Mouse (Mus musculus) adrenal gland, postnatal 14 days (tissue): Measurements from ENCODE around the gene Slc35a1. TPM values are rescaled to one million over a fixed set of nuclear protein-coding genes. Genes with fewer than 3 reads are reported as not detected.
A peak's percentile ranks its signal among the peaks of the same experiment; 100 is the strongest.
"Not testable (repeated sequence)": the region's sequence is repeated elsewhere in the genome, so short reads cannot be mapped to it uniquely, and the experiment has no call there.

ENCODE experiments used
- DNase-seq: peaks from one replicate; pipeline ENCODE4 v3.0.0; 2021; ENCODE audit warnings: mixed read lengths
- long read RNA-seq, 2 experiments: library from polyadenylated mRNA; stranded (forward); transcript quantifications; one replicate each; pipeline ENCODE4 v2.0.0; 2021
- total RNA-seq: library from RNA; stranded (reverse); gene quantifications from 2 replicates; pipeline ENCODE4 v1.2.3, GENCODE M21; 2021

Gene Slc35a1
- 35.7 and 40.5 TPM in 2 replicates for total RNA-seq
- long read RNA-seq, experiment 1, transcript Slc35a1-201 (8 exons, 2,039 nt): major isoform, 88 of 108 reads
- long read RNA-seq, experiment 1, partial matches to known transcripts: 3 of 108 reads
- long read RNA-seq, experiment 1, other reads (novel, unspliced or antisense): 17 of 108 reads
- long read RNA-seq, experiment 2, transcript Slc35a1-201 (8 exons, 2,039 nt): major isoform, 60 of 75 reads
- long read RNA-seq, experiment 2, partial matches to known transcripts: 0 of 75 reads
- long read RNA-seq, experiment 2, other reads (novel, unspliced or antisense): 15 of 75 reads

DNA sequence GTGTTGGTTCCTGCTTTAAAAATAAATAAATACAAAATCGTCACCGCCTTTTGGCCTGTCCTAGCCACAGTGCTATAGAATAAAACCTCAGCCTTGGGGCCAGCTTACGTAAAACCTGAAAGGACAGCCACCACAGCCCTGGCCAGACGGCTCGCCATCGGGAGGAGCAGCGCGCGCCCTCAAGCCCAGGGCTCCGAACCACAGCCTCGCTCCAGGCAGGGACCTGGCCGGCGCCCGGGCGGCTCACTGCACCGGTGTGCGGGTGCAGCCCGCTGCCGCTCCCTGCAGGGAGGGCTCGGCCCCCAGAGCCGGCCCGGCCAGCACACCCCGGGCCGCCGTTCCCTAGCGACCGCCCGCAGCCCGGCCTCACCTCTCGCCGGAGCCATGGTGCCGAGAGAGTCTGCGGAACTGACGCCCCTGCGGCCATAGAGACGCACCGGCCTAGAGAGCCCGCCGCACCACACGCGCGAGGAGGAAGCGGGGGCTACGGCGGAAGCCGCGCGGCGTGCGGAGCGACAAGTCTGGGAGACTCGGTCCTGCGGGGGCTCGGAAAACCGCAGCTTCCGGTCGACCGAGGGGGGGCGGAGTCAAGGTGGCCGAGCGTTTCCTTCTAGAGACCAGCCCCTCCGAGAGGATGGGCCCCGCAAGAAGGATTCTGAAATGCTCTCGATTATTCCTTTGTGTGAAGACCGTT lies at the start of gene Slc35a1:
Slc35a1 (minus strand) TSS at position 565 of the 694 bp plus-strand sequence.
- peak; percentile 97 for DNase-seq

DNA sequence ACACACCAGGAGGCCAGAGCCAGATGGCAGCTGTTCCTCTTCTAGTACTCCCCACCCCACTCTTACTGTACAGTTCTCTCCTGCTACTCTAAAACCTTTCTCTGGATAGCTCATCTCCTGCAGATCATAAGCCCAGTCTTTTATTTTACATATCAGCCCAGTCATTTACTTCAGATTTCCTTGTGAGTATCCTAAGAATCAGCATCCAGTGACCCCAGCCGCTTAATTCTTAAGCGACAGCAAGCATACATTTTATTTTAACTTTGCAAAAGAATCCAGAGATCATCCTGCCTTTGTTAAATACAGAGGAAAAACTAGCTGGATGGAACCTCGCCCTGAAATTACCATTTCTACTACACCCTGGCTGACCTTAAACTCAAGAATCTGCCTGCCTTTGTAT lies 47.2 kb upstream of the Slc35a1 start:
- no peak for DNase-seq

DNA sequence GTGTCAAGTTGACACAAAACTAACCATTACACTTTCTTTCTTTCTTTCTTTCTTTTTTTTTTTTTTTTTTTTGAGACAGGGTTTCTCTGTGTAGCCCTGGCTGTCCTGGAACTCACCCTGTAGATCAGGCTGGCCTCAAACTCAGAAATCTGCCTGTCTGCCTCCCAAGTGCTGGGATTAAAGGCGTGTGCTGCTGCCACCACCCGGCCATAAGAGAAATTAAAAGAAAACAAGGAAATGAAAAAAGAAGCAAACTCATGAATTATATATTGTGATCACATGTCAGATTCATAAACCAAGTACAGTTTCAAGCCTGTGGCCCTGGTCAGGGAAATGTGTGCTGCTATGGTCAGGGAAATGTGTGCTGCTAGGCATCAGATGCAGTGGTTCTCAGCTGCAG lies 46.2 kb upstream of the Slc35a1 start:
- not testable (repeated sequence) for DNase-seq

DNA sequence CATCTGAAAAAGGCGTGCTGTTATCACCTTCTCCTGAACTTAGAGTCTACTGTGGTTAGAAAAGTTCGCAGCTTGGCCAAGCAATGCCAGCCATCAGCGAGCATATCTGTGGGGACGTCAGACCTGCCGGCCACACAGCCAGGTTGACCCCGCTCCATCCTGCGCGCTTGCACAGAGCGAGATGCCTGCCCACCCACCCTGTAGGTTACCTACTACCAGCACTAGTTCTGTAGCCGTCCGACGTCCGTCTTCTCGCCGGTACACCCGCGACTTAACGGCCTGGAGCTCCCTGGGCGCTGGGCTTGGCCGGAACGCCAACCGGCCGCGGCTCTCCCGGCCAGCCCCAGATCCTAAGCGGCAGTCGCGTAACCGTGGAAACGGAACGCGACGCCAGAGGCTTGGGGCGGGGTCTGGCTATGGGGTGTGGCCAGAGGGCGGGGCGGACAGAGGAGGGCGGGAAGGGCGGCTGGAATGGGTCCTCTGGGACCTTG lies 42.7 kb upstream of the Slc35a1 start, which contains the start of gene Cfap206:
Cfap206 (minus strand) TSS at position 356 of the 491 bp plus-strand sequence.
- peak; percentile 93 for DNase-seq

DNA sequence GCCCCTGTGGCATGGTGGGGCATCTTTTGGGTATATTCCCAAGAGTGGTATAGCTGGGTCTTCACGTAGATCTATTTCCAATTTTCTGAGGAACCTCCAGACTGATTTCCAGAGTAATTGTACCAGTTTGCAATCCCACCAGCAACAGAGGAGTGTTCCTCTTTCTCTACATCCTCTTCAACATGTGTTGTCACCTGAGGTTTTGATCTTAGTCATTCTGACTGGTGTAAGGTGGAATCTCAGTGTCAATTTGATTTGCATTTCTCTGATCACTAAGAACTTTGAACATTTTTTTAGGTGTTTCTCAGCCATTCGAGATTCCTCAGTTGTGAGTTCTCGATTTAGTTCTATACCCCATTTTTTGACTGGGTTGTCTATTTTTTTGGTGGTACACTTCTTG lies 38.5 kb upstream of the Slc35a1 start:
- DNase-seq: not testable (repeated sequence)

DNA sequence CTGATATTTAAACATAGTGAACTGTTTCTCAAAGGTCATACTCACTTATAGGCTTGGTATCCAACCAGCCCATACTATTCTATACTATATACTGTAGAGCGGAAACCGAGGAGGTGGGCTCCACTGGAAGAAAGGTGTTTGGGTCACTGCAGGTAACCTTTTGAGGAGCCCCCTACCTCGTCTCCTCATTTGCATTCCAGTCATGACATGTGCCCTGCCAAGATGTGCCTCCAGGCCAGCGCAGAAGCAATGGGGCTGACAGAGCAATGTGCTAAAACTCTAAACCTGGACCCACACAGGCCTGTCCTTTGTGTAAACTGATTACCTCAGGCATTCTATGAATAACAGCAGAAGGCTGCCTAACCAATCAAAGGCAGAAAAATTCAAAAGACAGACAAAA lies 37.1 kb upstream of the Slc35a1 start:
- DNase-seq: no peak

DNA sequence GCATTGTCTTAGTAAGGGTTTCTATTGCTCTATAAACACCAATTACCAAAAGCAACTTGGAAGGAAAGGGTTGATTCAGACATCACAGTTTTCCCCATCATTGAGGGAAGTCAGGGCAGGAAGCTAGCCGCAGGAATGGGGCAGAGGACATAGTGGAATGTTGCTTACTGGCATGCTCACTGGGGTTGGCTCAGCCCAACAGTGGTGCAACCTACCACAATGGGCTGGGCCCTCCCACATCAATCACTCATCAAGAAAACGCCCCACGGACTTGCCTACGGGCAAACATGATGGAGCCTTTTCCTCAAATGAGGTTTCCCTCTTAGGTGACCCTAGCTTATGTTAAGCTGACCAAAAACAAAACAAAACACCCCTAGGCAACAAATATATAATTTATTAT lies 35.9 kb upstream of the Slc35a1 start:
- DNase-seq: no peak

DNA sequence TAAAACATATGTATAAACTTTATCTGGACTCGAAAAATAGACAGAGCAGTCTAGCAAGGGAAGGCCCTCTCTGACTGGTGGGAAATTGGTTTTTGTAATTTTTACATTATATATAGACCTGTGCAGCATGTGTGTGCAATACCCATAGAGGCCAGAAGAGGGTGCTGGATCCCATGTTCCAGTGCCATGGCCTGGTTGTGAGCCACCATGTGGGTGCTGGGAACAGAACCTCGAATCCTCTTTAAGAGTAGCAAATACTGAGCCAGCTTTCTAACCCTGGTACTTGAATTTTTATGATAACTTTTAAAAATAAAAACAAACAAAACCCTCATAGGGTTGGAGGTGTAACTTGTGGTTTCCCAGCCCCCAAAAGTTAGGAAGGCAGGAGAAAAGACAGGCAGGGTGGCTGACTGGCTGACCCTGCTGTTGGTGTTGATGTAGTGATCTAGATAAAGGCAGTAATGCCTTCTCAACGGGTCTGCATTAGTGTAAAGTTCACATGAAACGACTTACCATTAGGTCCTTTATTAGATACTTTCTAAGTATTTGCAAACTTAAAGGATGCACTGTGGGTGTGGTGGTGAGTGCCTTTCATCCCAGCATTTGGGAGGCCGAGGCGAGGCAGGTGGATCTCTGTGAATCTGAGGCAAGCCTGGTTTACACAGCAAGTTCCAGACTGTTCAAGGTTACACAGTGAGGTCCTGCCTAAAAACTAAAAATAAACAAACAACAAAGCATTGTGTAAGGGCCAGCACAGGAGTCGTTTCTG lies 33.1 kb upstream of the Slc35a1 start:
- no peak for DNase-seq

DNA sequence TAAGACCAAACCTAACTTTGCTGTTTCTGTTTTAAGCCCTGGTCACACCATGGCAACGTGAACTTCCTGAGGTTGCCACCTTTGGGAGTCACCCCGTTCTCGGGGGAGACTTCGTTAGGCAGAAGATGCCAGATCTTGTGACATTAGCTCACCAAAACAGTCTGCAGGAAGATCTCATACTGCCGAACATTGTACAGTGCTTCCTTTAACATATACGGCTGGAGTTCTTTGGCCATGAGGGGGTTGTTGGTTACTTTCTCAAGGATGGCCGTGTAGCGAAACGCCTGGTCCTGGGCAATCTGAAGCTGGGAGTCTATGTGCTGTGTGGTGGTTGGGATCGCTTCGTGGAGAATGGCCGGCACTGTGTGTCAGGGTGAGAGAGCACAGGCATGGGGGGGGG lies 32.2 kb upstream of the Slc35a1 start:
- no peak for DNase-seq

DNA sequence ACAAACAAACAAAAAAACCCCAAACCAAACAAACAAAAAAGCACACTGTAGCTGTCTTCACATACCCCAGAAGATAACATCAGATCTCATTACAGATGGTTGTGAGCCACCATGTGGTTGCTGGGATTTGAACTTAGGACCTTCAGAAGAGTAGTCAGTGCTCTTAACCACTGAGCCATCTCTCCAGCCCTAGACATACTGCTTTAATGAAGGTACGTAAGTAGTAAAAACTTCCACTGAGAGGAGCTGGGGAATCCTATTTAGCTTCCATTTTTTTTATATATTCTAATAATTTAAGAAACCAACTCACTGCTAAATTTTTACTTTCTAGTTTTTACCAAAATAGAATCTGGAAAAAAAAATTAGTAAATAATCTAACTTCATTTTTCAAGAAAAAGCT lies 27.8 kb upstream of the Slc35a1 start:
- DNase-seq: no peak

DNA sequence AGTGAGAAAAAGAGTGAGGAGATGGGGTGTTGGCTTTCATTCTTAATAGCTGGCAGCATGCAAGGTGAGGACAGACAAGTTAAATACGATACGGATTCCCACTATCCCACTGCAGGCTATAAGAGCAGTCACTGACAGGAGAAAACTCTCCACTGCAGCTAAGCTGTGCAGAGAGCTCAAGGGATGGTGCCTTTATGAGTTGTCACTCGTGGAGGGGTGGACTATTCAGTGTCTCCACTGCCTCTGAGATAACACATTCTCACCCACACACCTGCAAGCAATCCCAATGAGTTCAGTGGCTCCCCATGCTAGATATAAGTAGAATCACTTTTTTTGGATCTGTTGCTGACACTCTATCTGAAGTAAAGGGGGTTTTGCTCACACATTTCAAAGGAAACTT lies 20.9 kb upstream of the Slc35a1 start:
- DNase-seq: no peak

DNA sequence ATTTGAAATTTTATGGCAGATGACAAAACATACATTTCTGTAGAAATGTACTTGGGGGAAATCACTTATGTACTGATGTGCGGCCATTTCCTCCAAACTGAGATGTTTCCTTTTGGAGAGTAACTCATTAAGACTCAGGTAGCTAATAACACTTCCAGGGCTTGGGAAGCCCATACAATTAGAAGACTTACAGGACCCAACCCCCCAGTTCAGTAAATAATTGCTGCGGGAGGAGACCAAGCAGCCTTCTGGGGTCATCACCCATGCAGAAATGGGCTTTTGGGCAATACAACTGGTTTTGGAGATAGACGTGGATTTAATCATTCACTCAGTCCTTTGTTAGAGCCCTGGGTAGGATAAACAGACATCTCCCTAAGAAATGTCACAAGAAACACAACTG lies 20.0 kb upstream of the Slc35a1 start:
- DNase-seq: no peak

DNA sequence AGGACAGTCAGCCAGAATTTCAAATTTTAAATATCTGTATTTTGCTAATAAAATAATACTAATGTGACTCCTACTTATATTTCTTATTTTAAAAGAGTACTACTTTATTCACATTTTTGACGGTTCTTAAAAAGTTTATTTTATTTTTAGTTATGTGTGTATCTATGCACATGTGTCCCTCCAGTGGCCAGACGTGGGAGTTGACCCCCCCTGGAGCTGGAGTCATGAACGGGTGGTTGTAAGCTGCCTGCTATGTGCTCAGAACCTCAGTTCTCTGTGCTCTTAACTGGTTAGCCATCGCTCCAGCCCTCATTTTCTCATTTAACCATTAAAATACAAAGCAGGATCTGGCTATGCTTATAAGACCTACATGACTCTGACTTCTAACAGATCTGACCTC lies 15.8 kb upstream of the Slc35a1 start:
- DNase-seq: no peak

DNA sequence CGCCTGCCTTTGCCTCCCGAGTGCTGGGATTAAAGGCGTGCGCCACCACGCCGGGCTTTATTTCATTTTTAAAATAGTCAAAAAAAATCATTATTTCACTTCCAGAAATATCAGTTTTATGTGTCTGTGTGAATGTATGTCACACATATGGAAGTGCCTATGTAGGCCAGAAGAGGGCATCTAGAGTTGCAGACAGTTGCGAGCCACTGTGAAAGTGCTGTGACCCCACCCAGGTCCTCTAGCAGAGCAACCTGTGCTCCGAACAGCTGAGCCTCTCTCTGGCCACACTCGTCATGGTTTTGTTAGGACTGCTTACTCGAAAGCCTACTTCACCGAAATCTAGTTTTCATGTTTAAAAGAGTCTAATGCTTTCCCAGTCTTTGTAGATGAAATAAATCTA lies 15.0 kb upstream of the Slc35a1 start:
- DNase-seq: no peak

DNA sequence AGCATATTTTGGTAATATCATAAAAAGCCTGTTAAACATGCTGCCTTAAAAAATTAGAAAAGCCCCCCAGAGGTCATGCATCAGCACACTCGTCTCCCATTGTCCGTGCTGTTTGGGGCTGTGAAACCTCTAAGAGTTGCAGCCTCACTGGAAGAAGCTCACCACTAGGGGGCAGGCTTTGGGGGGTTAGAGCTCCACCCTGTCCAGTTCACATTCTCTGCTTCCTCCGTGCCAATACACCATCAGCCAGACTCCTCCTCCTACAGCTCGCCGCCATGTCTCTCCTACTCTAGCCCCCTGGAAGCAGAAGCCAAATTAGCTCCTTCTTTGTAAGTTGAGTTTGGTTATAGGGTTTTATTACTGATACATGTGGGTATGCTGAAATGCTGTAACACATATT lies 14.3 kb upstream of the Slc35a1 start:
- DNase-seq: peak; percentile 91

DNA sequence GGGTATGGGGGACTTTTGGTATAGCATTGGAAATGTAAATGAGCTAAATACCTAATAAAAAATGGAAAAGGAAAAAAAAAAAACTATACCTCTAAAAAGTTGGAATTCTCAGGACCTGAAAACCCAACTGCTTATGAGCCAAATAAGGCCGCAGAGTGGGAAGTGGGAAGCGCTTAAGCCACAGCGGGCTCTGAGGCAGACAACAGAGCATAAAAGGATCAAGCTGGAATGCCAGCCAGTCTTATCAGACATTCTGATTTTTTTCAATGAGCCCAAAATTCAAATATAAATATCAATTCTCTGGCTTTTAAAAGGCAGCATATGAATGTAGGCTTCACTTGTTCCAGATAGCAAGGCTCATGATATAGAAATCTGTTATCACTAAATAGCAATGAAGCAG lies 783 bp upstream of the Slc35a1 start:
- no peak for DNase-seq

DNA sequence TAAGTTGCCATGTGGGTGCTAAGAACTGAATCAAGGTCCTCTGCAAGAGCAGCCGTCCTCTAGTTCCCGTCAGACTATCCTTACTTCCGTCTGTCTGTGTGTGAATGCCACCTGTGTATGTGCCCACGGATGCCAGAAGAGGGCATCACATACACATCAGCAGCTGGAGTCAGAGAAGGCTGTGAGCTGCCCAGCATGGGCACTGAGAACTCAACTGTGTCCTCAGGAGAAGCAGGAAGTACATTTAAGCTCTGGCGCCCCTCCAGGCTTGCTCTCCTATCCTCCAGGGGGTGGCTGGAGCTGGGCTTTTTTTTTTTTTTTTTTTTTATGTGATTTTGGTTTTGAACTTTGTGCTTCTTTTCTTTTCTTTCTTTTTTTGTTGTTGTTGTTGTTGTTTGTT lies 6.7 kb downstream of the Slc35a1 start:
- DNase-seq: peak; percentile 39

DNA sequence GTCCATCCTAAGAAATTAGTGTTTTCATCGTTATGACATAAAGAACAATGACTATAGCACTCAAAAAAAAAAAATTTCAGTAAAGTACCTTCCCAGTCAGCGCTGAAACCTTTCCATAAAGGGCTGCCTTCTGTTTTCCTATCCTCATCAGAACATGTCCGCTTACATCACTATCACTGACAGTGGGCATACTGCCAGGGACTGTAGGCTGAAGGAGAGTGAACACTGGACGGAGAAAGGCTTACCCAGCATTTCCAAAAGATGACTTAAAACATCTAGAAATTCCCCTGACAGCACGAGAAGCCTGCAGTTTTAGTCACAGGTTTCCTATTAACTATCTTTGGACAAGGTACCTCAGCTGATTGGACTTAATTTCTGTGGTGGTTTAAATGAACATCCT lies 13.5 kb downstream of the Slc35a1 start:
- DNase-seq: peak; percentile 20

DNA sequence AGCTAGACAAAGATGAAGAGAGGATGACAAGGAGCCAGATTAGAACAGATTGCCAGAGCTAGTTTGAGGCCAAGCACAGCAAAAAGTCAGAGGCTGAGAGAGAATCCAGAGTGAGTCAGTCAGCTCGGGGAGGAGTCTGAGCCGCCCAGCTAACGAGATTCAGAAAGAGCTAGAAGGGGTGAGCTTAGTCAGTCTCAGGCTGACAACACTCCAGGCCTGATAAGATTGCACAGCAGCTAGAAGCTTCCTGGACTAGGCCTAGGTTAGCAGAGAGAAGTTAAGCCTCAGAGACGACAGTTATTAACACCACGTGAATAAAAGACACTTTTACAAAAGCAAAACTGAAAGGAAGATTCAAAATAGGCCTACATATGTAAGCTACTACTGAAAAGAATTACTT lies 19.3 kb downstream of the Slc35a1 start:
- no peak for DNase-seq

DNA sequence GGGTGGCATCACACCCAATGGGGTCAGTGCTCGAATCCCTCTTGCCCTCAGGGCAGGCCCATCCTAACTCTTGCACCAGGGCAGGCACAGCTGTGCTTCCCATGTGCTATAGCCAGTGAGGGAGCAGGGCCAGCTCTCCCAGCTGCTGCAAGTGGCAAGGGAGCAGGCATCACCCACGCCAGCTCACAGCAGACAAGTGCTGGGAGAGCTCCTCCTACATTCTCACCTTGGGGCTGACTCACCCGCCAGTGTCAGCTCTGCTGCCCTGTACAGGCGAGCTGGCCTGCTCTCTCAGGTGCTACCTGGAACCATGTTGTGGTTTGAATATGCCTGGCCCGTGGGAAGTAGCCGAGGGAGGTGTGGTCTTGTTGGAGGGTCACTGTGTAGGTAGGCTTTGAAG lies 25.3 kb downstream of the Slc35a1 start:
- DNase-seq: no peak

DNA sequence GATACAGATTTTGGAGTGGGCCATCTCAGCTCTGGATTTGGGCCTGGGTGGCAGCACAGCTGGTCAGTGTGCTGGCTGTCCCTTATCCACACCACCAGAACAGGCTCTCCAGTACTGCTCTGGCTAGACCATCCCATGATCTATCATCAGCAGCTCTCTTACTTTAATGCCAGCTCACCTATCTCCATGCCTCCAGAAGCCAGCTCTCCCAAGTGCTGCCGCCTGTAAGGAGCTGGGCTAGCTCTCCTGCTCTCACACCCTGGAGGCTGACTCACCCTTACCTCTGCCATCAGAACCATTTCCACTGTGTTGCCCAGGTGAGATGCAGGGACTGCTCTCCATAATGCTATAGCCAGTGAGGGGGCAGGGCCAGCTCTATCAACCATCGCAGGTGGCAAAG lies 25.7 kb downstream of the Slc35a1 start:
- no peak for DNase-seq

DNA sequence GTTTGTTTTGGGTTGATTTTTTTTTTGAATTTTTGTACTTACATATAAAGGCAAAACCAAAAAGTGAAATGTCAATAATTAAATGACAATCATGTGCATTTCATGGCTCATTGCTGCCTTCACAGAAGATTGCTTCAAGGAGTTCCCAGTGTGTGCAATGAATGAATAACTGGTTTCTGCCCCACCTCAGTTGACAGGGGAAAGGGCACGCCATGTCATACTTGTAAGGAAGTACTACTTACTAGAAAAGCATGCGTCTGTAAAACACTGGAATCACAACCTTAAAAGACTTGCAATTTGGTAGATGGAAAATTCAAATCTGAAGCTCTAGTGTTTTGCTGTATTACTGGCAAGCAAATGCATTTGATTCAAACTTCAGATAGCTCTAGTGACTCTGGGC lies 28.2 kb downstream of the Slc35a1 start:
- DNase-seq: no peak

DNA sequence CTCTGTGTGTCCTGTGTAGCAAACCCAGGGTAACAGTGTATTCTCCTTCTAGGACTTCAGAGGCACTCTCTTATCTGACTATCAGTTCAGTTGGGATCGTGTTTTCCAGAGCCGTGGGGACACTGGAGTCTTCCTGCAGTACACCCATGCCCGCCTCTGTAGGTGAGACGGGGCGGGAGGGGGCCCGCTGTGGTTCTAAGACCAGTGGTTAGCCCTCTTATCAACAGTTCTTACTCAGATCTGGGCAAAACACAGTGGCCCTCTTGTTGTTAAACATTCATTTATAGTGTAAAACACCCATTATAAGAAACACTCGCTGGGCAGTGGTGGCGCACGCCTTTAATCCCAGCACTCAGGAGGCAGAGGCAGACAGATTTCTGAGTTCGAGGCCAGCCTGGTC lies 31.1 kb downstream of the Slc35a1 start:
- no peak for DNase-seq
